Mouse (Mus musculus) kidney, postnatal 36 days (tissue): Measurements from ENCODE around the gene Papss2.
"Not testable (repeated sequence)": the region's sequence is repeated elsewhere in the genome, so short reads cannot be mapped to it uniquely, and the experiment has no call there.

Experiments used
- DNase-seq, 2 experiments: peaks; one replicate each; pipeline ENCODE4 v3.0.0; 2021 to 2022; ENCODE audit warnings: mixed read lengths in 2 of 2

Gene Papss2

DNA sequence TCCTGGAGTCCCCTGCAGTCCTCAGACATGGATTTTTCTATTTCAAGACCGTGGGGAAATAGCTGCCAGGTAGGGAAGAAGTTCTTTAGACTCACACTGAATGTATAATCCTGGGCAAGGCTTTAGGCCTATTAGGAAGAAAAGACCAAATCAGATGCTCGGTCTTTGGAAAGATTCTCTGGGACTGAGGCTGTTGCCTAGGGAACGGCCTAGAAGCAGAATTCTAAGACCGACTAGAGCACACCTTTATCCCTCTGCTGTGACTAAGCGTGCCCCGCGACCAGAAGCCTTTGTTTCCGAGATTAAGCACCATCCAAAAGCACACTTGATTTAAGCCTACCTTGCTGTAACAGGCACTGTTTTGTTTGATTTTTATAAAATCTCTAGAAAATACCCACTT, 46.4 kb downstream of the Papss2 start:
- DNase-seq, result no peak

GRCm38 (mm10) chr19:32643642-32644041, 48.1 kb downstream of the Papss2 start:
- no peak for DNase-seq

GRCm38 (mm10) chr19:32645939-32646338, 50.3 kb downstream of the Papss2 start:
- no peak for DNase-seq

DNA sequence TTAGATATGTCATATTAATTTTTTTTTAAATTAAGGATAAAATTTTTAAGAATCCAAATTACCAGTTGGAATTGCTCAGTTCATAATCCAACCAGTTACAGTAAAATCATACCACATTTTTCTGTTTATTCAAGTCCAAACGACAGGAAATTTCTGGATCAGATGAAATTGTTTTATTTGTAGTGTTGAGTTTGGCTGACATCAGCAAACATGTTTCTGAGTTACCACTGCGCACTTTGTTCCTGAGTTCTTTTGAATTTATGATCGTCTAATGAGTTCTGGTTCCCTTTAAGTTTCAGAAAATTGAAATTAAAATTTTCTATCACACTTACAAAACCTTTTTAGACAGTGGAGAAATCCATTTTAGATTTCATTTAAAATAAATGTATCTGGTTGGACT, 50.8 kb downstream of the Papss2 start:
- no peak for DNase-seq

GRCm38 (mm10) chr19:32648019-32648571, 52.5 kb downstream of the Papss2 start:
- no peak for DNase-seq

- DNase-seq, result no peak
Observed at GRCm38 (mm10) chr19:32651046-32651445, 55.5 kb downstream of the Papss2 start.

DNA sequence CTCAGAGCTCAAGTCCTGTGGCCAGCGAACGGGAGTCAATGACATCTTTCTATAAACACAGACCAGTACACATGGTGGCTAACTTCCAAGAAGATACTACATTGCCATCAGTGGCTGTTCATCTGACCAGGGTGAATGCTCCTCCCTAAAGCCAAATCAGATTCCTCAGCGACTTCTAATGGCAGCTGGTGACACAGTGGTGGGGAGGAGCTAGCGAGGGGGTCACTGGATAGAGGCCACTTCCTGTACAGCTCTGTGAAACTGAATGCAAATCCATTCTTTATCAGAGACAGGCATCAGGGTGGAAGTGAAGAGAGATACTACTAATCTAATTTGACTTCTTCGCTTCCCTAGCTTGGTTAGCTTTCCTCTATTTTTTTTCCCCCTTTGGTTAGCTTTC, 57.5 kb downstream of the Papss2 start:
- no peak for DNase-seq

- no peak for DNase-seq
Observed at GRCm38 (mm10) chr19:32653630-32654362, 58.2 kb downstream of the Papss2 start.

DNA sequence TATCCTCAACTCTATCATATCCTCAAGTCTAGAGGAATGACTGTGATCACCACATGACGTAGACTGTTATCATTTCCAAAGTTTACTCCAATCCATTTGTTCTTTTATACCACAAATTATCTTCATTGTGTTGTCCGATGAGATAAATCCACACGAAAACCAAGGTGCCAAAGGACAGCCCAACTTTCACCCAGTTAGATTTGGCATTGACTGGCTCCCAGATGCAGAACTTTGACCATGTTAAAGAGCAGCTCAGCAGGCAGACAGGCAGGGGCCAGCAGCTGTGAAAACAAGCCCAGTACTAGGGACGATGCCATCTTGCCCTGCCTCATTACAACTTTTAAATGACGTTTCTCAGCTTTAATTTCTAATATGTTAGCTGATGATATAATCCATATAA, 63.8 kb downstream of the Papss2 start:
- peak; percentile 45 to 60 for DNase-seq

- DNase-seq, result peak; percentile 44 to 71
Observed at GRCm38 (mm10) chr19:32662936-32663335, 67.3 kb downstream of the Papss2 start.

DNA sequence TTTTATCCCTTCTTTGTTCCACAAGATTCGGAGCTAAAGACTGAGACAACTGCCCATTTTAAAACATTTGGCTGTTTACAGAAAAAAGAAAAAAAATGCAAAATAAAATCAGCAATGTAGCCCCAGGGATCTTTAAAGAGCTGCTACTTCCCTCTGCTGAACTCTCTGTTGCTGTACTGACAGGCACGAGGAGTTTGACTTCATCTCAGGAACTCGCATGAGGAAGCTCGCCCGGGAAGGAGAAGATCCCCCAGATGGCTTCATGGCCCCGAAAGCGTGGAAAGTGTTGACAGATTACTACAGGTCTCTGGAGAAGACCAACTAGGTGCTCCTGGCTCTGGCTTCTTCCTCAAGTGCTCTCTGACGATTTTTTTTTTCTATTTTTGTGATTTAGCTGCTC, 69.7 kb downstream of the Papss2 start:
- DNase-seq, result no peak

- not testable (repeated sequence) for DNase-seq
Observed at GRCm38 (mm10) chr19:32667830-32668229, 72.2 kb downstream of the Papss2 start.

DNA sequence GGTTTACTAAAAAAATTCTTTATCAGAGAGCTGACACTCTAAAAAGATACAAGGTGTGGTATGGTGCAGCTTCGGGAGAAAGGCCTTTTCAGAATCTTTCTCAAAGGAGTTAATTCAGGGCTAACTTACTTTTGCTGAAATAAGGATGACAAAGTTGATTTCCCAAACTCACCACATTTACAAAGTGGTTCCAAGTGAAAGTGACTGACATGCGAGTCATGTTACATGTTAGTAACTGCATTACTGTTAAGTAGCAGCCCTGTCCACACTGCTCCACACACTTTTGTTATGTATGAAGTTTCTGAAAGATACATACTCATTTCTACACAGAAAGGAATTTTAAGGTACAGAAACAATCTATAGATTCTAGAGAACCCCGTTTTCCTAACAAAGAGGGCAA, 80.2 kb downstream of the Papss2 start:
- DNase-seq, result no peak

- no peak for DNase-seq
Observed at GRCm38 (mm10) chr19:32680894-32681293, 85.3 kb downstream of the Papss2 start.

DNA sequence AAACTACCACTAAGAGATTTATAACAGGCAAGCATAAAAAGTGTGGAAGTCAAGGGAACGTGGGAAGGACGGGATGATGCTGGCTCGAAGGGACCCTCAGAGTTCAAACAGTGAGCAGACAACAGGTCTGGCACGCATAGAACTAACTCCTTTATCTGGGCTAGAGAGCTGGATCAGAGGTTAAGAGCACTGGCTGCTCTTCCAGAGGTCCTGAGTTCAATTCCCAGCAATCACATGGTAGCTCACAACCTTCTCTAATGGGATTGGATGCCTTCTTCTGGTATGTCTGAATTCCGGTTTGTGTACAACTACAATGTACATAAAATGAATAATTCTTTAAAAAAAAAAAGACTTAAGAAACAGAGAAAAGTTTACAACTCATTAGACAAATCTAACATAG, 87.5 kb downstream of the Papss2 start:
- DNase-seq, result no peak

- no peak for DNase-seq
Observed at GRCm38 (mm10) chr19:32687721-32688120, 92.1 kb downstream of the Papss2 start.

GRCm38 (mm10) chr19:32688227-32688626, 92.6 kb downstream of the Papss2 start:
- not testable (repeated sequence) for DNase-seq

DNA sequence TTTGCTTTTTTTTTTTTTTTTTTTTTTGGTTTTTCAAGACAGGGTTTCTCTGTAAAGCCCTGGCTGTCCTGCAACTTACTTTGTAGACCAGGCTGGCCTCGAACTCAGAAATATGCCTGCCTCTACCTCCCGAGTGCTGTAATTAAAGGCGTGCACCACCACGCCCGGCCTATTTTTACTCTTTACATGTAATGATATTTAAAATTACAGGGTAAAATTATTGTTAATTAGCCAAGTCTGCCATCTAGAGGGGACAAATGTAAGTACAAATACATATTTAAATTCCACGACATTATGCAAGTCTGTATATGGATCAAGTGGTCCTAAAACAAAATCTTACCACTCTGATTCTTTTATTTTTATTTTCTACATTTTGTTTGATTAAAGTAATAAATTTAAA, 94.1 kb downstream of the Papss2 start:
- DNase-seq, result no peak

DNA sequence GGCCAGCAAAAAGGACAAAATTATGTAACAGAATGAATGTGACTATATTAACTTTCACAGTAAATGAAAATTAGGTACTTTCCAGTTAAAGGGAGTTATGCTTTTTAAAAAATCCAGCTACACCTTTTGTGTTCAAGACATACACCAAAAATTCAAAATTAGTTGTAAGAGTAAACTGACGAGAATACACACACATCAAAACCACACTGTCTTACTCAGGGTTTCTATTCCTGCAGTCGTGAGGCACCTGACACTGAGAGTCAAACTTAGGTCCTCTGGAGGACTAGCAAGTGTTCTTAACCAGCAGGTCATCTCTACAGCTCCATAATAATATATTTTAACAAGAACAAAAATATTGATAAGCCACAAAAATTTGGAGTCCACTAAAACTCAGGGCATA, 101.1 kb downstream of the Papss2 start:
- no peak for DNase-seq

- DNase-seq, result no peak
Observed at GRCm38 (mm10) chr19:32702191-32702590, 106.6 kb downstream of the Papss2 start.

DNA sequence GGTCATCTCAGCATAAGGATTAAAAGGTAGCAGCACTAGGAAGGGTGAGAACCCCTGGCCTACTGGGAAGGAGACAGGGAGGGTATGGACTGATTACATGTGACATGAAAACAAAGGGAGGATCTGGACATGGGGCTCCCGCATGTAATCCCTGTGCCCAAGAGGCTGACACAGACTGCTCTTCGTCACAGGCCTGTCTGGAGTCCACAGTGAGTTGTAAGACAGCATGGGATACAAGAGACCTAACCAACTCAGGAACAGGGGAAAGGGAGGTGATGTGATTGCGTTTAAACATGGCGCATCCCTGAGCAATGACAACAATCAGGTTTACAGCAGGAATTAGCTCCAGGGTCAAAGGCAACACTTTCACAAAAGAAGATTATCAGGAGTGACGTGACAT, 113.4 kb downstream of the Papss2 start:
- no peak for DNase-seq

DNA sequence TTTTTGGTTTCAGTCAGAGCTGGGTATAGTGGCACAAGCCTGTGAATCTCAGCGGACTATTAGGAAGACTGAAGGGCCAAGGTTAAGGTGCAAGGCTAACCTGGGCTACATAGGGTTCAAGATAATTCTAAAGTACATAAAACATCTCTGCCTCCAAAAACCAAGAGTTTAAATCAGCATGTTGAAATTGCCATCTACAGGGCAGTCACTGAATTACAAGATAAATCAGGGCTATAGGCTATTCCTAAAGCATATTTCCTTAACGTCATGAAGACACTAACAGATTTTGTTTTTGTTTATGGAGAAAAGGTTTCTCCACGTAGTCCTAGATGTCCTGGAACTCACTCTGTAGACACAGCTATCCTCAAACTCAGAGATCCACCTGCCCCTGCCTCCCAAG, 114.7 kb downstream of the Papss2 start:
- no peak for DNase-seq

DNA sequence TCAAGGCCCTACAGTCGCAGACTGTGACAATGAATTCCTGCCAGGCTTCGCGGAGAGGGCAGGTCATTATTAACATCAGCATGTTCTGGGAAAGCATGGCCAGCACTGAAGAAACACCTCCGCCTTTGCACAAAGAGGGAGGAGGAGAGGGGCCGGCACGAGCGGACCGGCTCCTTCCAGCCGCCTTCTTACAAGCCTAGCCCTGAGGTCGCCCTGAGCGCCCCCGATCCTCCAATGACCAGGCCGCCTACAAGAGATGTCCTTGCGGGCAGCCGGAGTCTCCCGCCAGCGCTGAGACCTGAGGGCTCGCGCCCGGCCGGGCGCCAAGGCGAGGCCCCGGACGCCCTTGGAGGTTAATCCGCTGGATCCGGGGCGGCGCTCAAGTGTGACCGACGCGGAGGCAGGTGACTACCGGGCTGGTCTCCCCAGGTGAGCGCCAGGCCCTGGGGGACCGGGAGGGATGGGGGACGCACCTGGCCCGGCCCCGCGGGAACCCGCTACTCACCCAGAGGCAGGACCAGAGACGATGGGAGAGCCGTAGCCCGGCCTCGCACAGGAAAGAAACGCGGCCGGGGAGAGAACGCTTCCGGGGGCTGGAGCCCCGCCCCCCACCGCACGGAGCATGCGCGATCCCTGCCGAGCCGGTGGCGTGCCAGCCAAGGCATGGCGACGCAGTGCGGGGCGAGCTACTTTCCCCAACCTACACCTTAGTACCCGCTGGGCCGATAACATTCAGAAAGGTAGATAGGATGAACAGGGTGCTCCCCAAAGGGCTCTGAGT, 116.4 kb downstream of the Papss2 start:
- peak; percentile 90 to 96 for DNase-seq

- DNase-seq, result peak; percentile 85 to 88
Observed at GRCm38 (mm10) chr19:32712588-32713042, 117.0 kb downstream of the Papss2 start.
